Mouse (Mus musculus) neural tube, embryonic 15.5 days (tissue): ENCODE data around the gene Mmp25. TPM values are rescaled to one million over a fixed set of nuclear protein-coding genes. Genes with fewer than 3 reads are reported as not detected.
A peak's percentile ranks its signal among the peaks of the same experiment; 100 is the strongest.

Experiments
- ATAC-seq: fragments of 200-750 bp; cut with Nextera tagmentation; 2 replicates; pipeline ENCODE4 v1.8.0; 2017; ENCODE audit warnings: mild to moderate bottlenecking, moderate TSS enrichment, moderate library complexity; ENCODE audit not compliant: low FRiP score
- H3K27ac ChIP-seq: fragments of 300-500 bp; sonication (generic); replicated peaks from 2 replicates; pipeline ENCODE4 v1.5.1; 2015; ENCODE audit warnings: mild to moderate bottlenecking, inconsistent platforms
- H3K27me3 ChIP-seq: fragments of 300-500 bp; sonication (generic); replicated peaks from 2 replicates; pipeline ENCODE4 v1.6.1; 2015; ENCODE audit warnings: inconsistent platforms
- H3K36me3 ChIP-seq: fragments of 300-500 bp; sonication (generic); 2 replicates; pipeline ENCODE4 v1.6.1; 2015; ENCODE audit warnings: inconsistent platforms
- H3K4me1 ChIP-seq: fragments of 300-500 bp; sonication (generic); 2 replicates; pipeline ENCODE4 v1.6.1; 2015; ENCODE audit warnings: inconsistent platforms
- H3K4me2 ChIP-seq: fragments of 300-500 bp; sonication (generic); 2 replicates; pipeline ENCODE4 v1.6.1; 2015; ENCODE audit warnings: inconsistent platforms, mild to moderate bottlenecking, moderate library complexity
- H3K4me3 ChIP-seq: fragments of 300-500 bp; sonication (generic); replicated peaks from 2 replicates; pipeline ENCODE4 v1.5.1; 2015; ENCODE audit warnings: mild to moderate bottlenecking, inconsistent platforms
- H3K9ac ChIP-seq: fragments of 300-500 bp; sonication (generic); replicated peaks from 2 replicates; pipeline ENCODE4 v1.6.1; 2015; ENCODE audit warnings: mild to moderate bottlenecking, inconsistent platforms
- H3K9me3 ChIP-seq: fragments of 300-500 bp; sonication (generic); replicated peaks from 2 replicates; pipeline ENCODE4 v1.6.1; 2016; ENCODE audit warnings: inconsistent platforms
- WGBS: fragments of 180-500 bp; shearing (Covaris S2); methylation state at CpG from one replicate; pipeline ENCODE4 v1.1.7; 2015; ENCODE audit warnings: mixed read lengths; 5-methylcytosine and 5-hydroxymethylcytosine counted together
- polyA plus RNA-seq: library from polyadenylated mRNA; unstranded; fragments of >200 nt; fragmentation: Nextera tagmentation; extraction: Ambion mirVana; gene quantifications from 2 replicates; pipeline ENCODE4 v1.2.1, GENCODE M21; 2015

The Mmp25 gene
- polyA plus RNA-seq, 1 experiment from 2014 or later = 2.1 TPM

GRCm38 (mm10) chr17:23676473-23677031, 31.5 kb upstream of the Mmp25 start:
- ATAC-seq = no peak
- Histone ChIP-seq H3K4me2 (peak overlapping the region; percentile 95), H3K27ac (no peak overlapping the region), H3K27me3 (peaks cover 59% of the 10 kb centered on the region), H3K4me1 (peaks cover 57% of the 10 kb centered on the region), H3K36me3 (no peaks in the 10 kb centered on the region), H3K9ac (peak overlapping the region; percentile 57), H3K9me3 (no peaks in the 10 kb centered on the region), H3K4me3 (peak overlapping the region; percentile 53)
- WGBS = under 1% methylated on average over 35 of the region's 37 CpGs

GRCm38 (mm10) chr17:23675564-23676281, 30.6 kb upstream of the Mmp25 start:
- Histone ChIP-seq H3K4me3 (peak overlapping the region; percentile 53), H3K27me3 (peaks cover 51% of the 10 kb centered on the region), H3K4me2 (peak overlapping the region; percentile 95), H3K9ac (0 out of 2 replicates have a peak overlapping the region, but pooled peaks have one; percentile 57), H3K9me3 (no peaks in the 10 kb centered on the region), H3K4me1 (peaks cover 57% of the 10 kb centered on the region), H3K27ac (no peak overlapping the region), H3K36me3 (no peaks in the 10 kb centered on the region)
- ATAC-seq = no peak
- 10% methylated on average over 15 of the region's 15 CpGs for WGBS

- no peak overlapping the region for H3K9ac ChIP-seq
- H3K9me3 ChIP-seq = no peaks in the 10 kb centered on the region
- no peak for ATAC-seq
- H3K27me3 ChIP-seq = peaks cover 45% of the 10 kb centered on the region
- peaks cover 57% of the 10 kb centered on the region for H3K4me1 ChIP-seq
- H3K27ac ChIP-seq = no peak overlapping the region
- 0 out of 2 replicates have a peak overlapping the region, but pooled peaks have one; percentile 69 for H3K4me3 ChIP-seq
- WGBS = 51% methylated on average over 5 of the region's 5 CpGs
- peak overlapping the region; percentile 95 for H3K4me2 ChIP-seq
- H3K36me3 ChIP-seq = peaks cover 2% of the 10 kb centered on the region; the same call in 1 of the 2 replicates
These were observed 30.1 kb upstream of the Mmp25 start for GRCm38 (mm10) chr17:23675127-23675526.

GRCm38 (mm10) chr17:23674271-23674952, 29.3 kb upstream of the Mmp25 start:
- H3K4me1 ChIP-seq = peaks cover 53% of the 10 kb centered on the region
- peaks cover 8% of the 10 kb centered on the region for H3K36me3 ChIP-seq
- 49% methylated on average over 9 of the region's 9 CpGs for WGBS
- H3K9me3 ChIP-seq = no peaks in the 10 kb centered on the region
- peaks cover 38% of the 10 kb centered on the region for H3K27me3 ChIP-seq
- H3K4me3 ChIP-seq = peak overlapping the region; percentile 69
- H3K27ac ChIP-seq = peak overlapping the region; percentile 93; the same call in 1 of the 2 replicates
- H3K4me2 ChIP-seq = peak overlapping the region; percentile 95
- ATAC-seq = peak; percentile 4
- H3K9ac ChIP-seq = peak overlapping the region; percentile 73

- Histone ChIP-seq H3K4me2 (peak within 1 kb of the TSS; percentile 95), H3K9me3 (no peaks in the 10 kb centered on the region), H3K4me1 (peaks cover 50% of the 10 kb centered on the region), H3K4me3 (peak within 1 kb of the TSS; percentile 69), H3K27me3 (peaks cover 29% of the 10 kb centered on the region), H3K9ac (peak within 1 kb of the TSS; percentile 73), H3K27ac (peak within 1 kb of the TSS; percentile 93), H3K36me3 (peaks cover 16% of the 10 kb centered on the region)
- peak; percentile 94 for ATAC-seq
- WGBS = under 1% methylated on average over 45 of the region's 45 CpGs
These were observed 28.5 kb upstream of the Mmp25 start, which contains the start of the genes Hcfc1r1 and Thoc6 for GRCm38 (mm10) chr17:23673424-23674073. Gene Hcfc1r1, plus strand, starts transcription at chr17:23673596. Gene Thoc6, minus strand, starts transcription at chr17:23673882.

- Histone ChIP-seq H3K36me3 (peaks cover 24% of the 10 kb centered on the region), H3K4me1 (peaks cover 49% of the 10 kb centered on the region), H3K4me3 (peak overlapping the region; percentile 69; the same call in 1 of the 2 replicates), H3K27me3 (peaks cover 22% of the 10 kb centered on the region), H3K27ac (no peak overlapping the region), H3K9me3 (no peaks in the 10 kb centered on the region), H3K9ac (peak overlapping the region; percentile 73), H3K4me2 (peak overlapping the region; percentile 95)
- WGBS = 67% methylated on average over 3 of the region's 3 CpGs
- no peak for ATAC-seq
These were observed 27.7 kb upstream of the Mmp25 start for GRCm38 (mm10) chr17:23672761-23673160.

GRCm38 (mm10) chr17:23671519-23671918, 26.4 kb upstream of the Mmp25 start:
- H3K4me1 ChIP-seq = peaks cover 37% of the 10 kb centered on the region
- no peak overlapping the region for H3K9ac ChIP-seq
- H3K4me3 ChIP-seq = no peak overlapping the region
- no peak overlapping the region for H3K4me2 ChIP-seq
- no peaks in the 10 kb centered on the region for H3K9me3 ChIP-seq
- no peak overlapping the region for H3K27ac ChIP-seq
- H3K36me3 ChIP-seq = peaks cover 36% of the 10 kb centered on the region
- no peak for ATAC-seq
- peaks cover 14% of the 10 kb centered on the region for H3K27me3 ChIP-seq
- 98% methylated on average over 3 of the region's 3 CpGs for WGBS

- no peak for ATAC-seq
- H3K4me1 ChIP-seq = peaks cover 28% of the 10 kb centered on the region
- 90% methylated on average over 7 of the region's 7 CpGs for WGBS
- no peak overlapping the region for H3K4me3 ChIP-seq
- H3K9ac ChIP-seq = no peak overlapping the region
- H3K36me3 ChIP-seq = peaks cover 38% of the 10 kb centered on the region
- H3K27me3 ChIP-seq = peaks cover 7% of the 10 kb centered on the region
- H3K4me2 ChIP-seq = no peak overlapping the region
- no peaks in the 10 kb centered on the region for H3K9me3 ChIP-seq
- H3K27ac ChIP-seq = no peak overlapping the region
These were observed 25.5 kb upstream of the Mmp25 start for GRCm38 (mm10) chr17:23670516-23671074.

- no peak overlapping the region for H3K4me2 ChIP-seq
- peaks cover 4% of the 10 kb centered on the region; the same call in 1 of the 2 replicates for H3K4me1 ChIP-seq
- H3K9ac ChIP-seq = no peak overlapping the region
- H3K4me3 ChIP-seq = no peak overlapping the region
- H3K27ac ChIP-seq = no peak overlapping the region
- ATAC-seq = no peak
- WGBS = 85% methylated on average over 14 of the region's 14 CpGs
- H3K36me3 ChIP-seq = peaks cover 38% of the 10 kb centered on the region
- H3K9me3 ChIP-seq = no peaks in the 10 kb centered on the region
- peaks cover 31% of the 10 kb centered on the region for H3K27me3 ChIP-seq
These were observed 20.4 kb upstream of the Mmp25 start for GRCm38 (mm10) chr17:23665511-23665910.

GRCm38 (mm10) chr17:23664556-23665021, 19.5 kb upstream of the Mmp25 start:
- peaks cover 40% of the 10 kb centered on the region for H3K27me3 ChIP-seq
- H3K4me1 ChIP-seq = peaks cover 8% of the 10 kb centered on the region; the same call in 1 of the 2 replicates
- no peak overlapping the region for H3K9ac ChIP-seq
- ATAC-seq = peak; percentile 53; the same call in 1 of the 2 replicates
- no peak overlapping the region for H3K27ac ChIP-seq
- no peak overlapping the region for H3K4me2 ChIP-seq
- H3K36me3 ChIP-seq = peaks cover 31% of the 10 kb centered on the region
- 20% methylated on average over 5 of the region's 5 CpGs for WGBS
- H3K4me3 ChIP-seq = no peak overlapping the region
- no peaks in the 10 kb centered on the region for H3K9me3 ChIP-seq

- peaks cover 2% of the 10 kb centered on the region; the same call in 1 of the 2 replicates for H3K36me3 ChIP-seq
- under 1% methylated on average over 9 of the region's 9 CpGs for WGBS
These were observed 16.4 kb upstream of the Mmp25 start for GRCm38 (mm10) chr17:23661526-23661925.

More at GRCm38 (mm10) chr17:23661526-23661925, 16.4 kb upstream of the Mmp25 start:
- H3K9ac ChIP-seq = no peak overlapping the region
- H3K4me1 ChIP-seq = peaks cover 8% of the 10 kb centered on the region; the same call in 1 of the 2 replicates
- peaks cover 47% of the 10 kb centered on the region for H3K27me3 ChIP-seq
- H3K27ac ChIP-seq = no peak overlapping the region
- H3K4me2 ChIP-seq = no peak overlapping the region
- ATAC-seq = no peak
- H3K9me3 ChIP-seq = no peaks in the 10 kb centered on the region
- no peak overlapping the region for H3K4me3 ChIP-seq
